ENCODE assay signal across 18 mouse cellular contexts in genomic region chr14:62187360-62187759, GRCm38 (mm10).
A peak's percentile ranks its signal among the peaks of the same experiment; 100 is the strongest.
DNase-seq lines count a peak whose midpoint lies in the region; ATAC-seq and TF ChIP-seq lines count a peak whose summit lies in the region.
"Had no signal": no experiment of that assay in that cellular context is flagged by ENCODE, and none has a peak within 500 bp of the region (broad histone marks: within the 10 kb centered on the region; RNA-seq: fewer than 3 reads in every experiment).

No protein-coding gene starts in this region.

- H3K27ac ChIP-seq in forebrain, postnatal 0 days (ENCODE audit: low read depth, low read length): no peak overlapping the region
- no peak overlapping the region for H3K27ac ChIP-seq in forebrain, embryonic 12.5 days
- 0 out of 2 replicates have a peak overlapping the region, but pooled peaks have one; percentile 29 for H3K27ac ChIP-seq in limb, embryonic 12.5 days
- H3K27ac ChIP-seq in limb, embryonic 10.5 days: no peak overlapping the region
- peak overlapping the region; percentile 57; the same call in 1 of the 2 replicates for H3K27ac ChIP-seq in embryonic facial prominence, embryonic 14.5 days (replicated peaks; ENCODE audit: low read depth, low read length)
- 0 out of 2 replicates have a peak overlapping the region, but pooled peaks have one; percentile 12 for H3K27ac ChIP-seq in limb, embryonic 15.5 days
- H3K27ac ChIP-seq: heart, adult 2 months; hindbrain, embryonic 13.5 days; kidney, postnatal 0 days had no signal

- no peaks in the 10 kb centered on the region for H3K9me3 ChIP-seq in forebrain, postnatal 0 days (ENCODE audit: low read length)
- H3K9me3 ChIP-seq in forebrain, embryonic 12.5 days: no peaks in the 10 kb centered on the region
- no peaks in the 10 kb centered on the region for H3K9me3 ChIP-seq in limb, embryonic 12.5 days
- no peaks in the 10 kb centered on the region for H3K9me3 ChIP-seq in limb, embryonic 10.5 days (replicated peaks)
- H3K9me3 ChIP-seq in embryonic facial prominence, embryonic 14.5 days (ENCODE audit: control insufficient read depth, low read length): no peaks in the 10 kb centered on the region
- H3K9me3 ChIP-seq in limb, embryonic 15.5 days: no peaks in the 10 kb centered on the region
- H3K9me3 ChIP-seq: hindbrain, embryonic 13.5 days had no signal

- TF ChIP-seq CTCF in forebrain, postnatal 0 days (IDR thresholded peaks at IDR 0.05; ENCODE audit: low read depth): no peak

- no peaks in the 10 kb centered on the region for H3K27me3 ChIP-seq in forebrain, postnatal 0 days (ENCODE audit: insufficient read depth, low read length)
- no peaks in the 10 kb centered on the region for H3K27me3 ChIP-seq in forebrain, embryonic 12.5 days
- H3K27me3 ChIP-seq in limb, embryonic 12.5 days: no peaks in the 10 kb centered on the region
- no peaks in the 10 kb centered on the region for H3K27me3 ChIP-seq in limb, embryonic 10.5 days (ENCODE audit: low read depth, poor library complexity, severe bottlenecking)
- H3K27me3 ChIP-seq in embryonic facial prominence, embryonic 14.5 days (replicated peaks; ENCODE audit: control insufficient read depth, insufficient read depth, low read length): no peaks in the 10 kb centered on the region
- H3K27me3 ChIP-seq in limb, embryonic 15.5 days: no peaks in the 10 kb centered on the region

- WGBS in forebrain, postnatal 0 days: 49% methylated on average over 11 of the region's 11 CpGs
- WGBS in forebrain, embryonic 12.5 days: 85% methylated on average over 11 of the region's 11 CpGs
- WGBS in limb, embryonic 12.5 days: 27% methylated on average over 11 of the region's 11 CpGs
- 58% methylated on average over 11 of the region's 11 CpGs for WGBS in limb, embryonic 10.5 days
- WGBS in embryonic facial prominence, embryonic 14.5 days: 46% methylated on average over 11 of the region's 11 CpGs
- WGBS in limb, embryonic 15.5 days: 27% methylated on average over 11 of the region's 11 CpGs

- peak; percentile 62; the same call in 1 of the 2 replicates for ATAC-seq in forebrain, postnatal 0 days
- no peak for ATAC-seq in forebrain, embryonic 12.5 days (ENCODE audit: low FRiP score)
- no peak for ATAC-seq in limb, embryonic 12.5 days (ENCODE audit: insufficient number of reproducible peaks, insufficient read depth, low FRiP score, low TSS enrichment, low read depth)
- no peak for ATAC-seq in embryonic facial prominence, embryonic 14.5 days (ENCODE audit: low read depth)
- no peak for ATAC-seq in limb, embryonic 15.5 days (ENCODE audit: insufficient number of reproducible peaks, low FRiP score, low TSS enrichment, low read depth)
- ATAC-seq: inflammation-experienced regulatory T-cells, adult 6 months; Patski had no signal

- H3K4me2 ChIP-seq in forebrain, postnatal 0 days (ENCODE audit: low read depth): no peak overlapping the region
- no peak overlapping the region for H3K4me2 ChIP-seq in forebrain, embryonic 12.5 days
- H3K4me2 ChIP-seq in limb, embryonic 12.5 days: no peak overlapping the region
- H3K4me2 ChIP-seq in embryonic facial prominence, embryonic 14.5 days (ENCODE audit: low read depth, low read length): no peak overlapping the region
- no peak overlapping the region for H3K4me2 ChIP-seq in limb, embryonic 15.5 days
- H3K4me2 ChIP-seq: hindbrain, embryonic 13.5 days had no signal

- H3K4me3 ChIP-seq in forebrain, postnatal 0 days (ENCODE audit: low read depth, low read length): no peak overlapping the region
- H3K4me3 ChIP-seq in forebrain, embryonic 12.5 days (replicated peaks): no peak overlapping the region
- no peak overlapping the region for H3K4me3 ChIP-seq in limb, embryonic 12.5 days (replicated peaks)
- no peak overlapping the region for H3K4me3 ChIP-seq in limb, embryonic 10.5 days
- no peak overlapping the region for H3K4me3 ChIP-seq in embryonic facial prominence, embryonic 14.5 days (ENCODE audit: low read depth, low read length)
- no peak overlapping the region for H3K4me3 ChIP-seq in limb, embryonic 15.5 days
- H3K4me3 ChIP-seq: heart, adult 2 months; hindbrain, embryonic 13.5 days had no signal

- H3K9ac ChIP-seq in forebrain, postnatal 0 days: no peak overlapping the region
- H3K9ac ChIP-seq in forebrain, embryonic 12.5 days: no peak overlapping the region
- H3K9ac ChIP-seq in limb, embryonic 12.5 days (replicated peaks): no peak overlapping the region
- H3K9ac ChIP-seq in embryonic facial prominence, embryonic 14.5 days (ENCODE audit: low read depth, low read length): no peak overlapping the region
- H3K9ac ChIP-seq in limb, embryonic 15.5 days: no peak overlapping the region
- H3K9ac ChIP-seq: hindbrain, embryonic 13.5 days had no signal

- DNase-seq in forebrain, postnatal 0 days: peak; percentile 57
- DNase-seq in limb, embryonic 10.5 days (ENCODE audit: low spot score): no peak
- DNase-seq in embryonic facial prominence, embryonic 14.5 days (ENCODE audit: low spot score): peak; percentile 60
- no peak for DNase-seq in Muller cell, postnatal 12 days (ENCODE audit: inconsistent ontology term)
- DNase-seq: adrenal gland, postnatal 36 days; cerebellum, adult 11 months; heart, adult 2 months; kidney, adult 2 months; lung, postnatal 36 days; midbrain, embryonic 14.5 days; right cerebral cortex, postnatal 14 days had no signal

- no peaks in the 10 kb centered on the region for H3K36me3 ChIP-seq in forebrain, postnatal 0 days (ENCODE audit: insufficient read depth)
- no peaks in the 10 kb centered on the region for H3K36me3 ChIP-seq in forebrain, embryonic 12.5 days (replicated peaks)
- no peaks in the 10 kb centered on the region for H3K36me3 ChIP-seq in limb, embryonic 12.5 days
- no peaks in the 10 kb centered on the region for H3K36me3 ChIP-seq in limb, embryonic 10.5 days
- no peaks in the 10 kb centered on the region for H3K36me3 ChIP-seq in embryonic facial prominence, embryonic 14.5 days (ENCODE audit: control insufficient read depth, insufficient read depth, low read length)
- H3K36me3 ChIP-seq in limb, embryonic 15.5 days: no peaks in the 10 kb centered on the region
- H3K36me3 ChIP-seq: hindbrain, embryonic 13.5 days had no signal

- peaks cover 8% of the 10 kb centered on the region for H3K4me1 ChIP-seq in forebrain, postnatal 0 days (ENCODE audit: insufficient read depth)
- no peaks in the 10 kb centered on the region for H3K4me1 ChIP-seq in forebrain, embryonic 12.5 days
- H3K4me1 ChIP-seq in limb, embryonic 12.5 days (replicated peaks): peaks cover 24% of the 10 kb centered on the region
- peaks cover 14% of the 10 kb centered on the region for H3K4me1 ChIP-seq in limb, embryonic 10.5 days
- H3K4me1 ChIP-seq in embryonic facial prominence, embryonic 14.5 days (ENCODE audit: control insufficient read depth, insufficient read depth, low read length): peaks cover 8% of the 10 kb centered on the region; the same call in 1 of the 2 replicates
- H3K4me1 ChIP-seq in limb, embryonic 15.5 days: peaks cover 19% of the 10 kb centered on the region; the same call in 1 of the 2 replicates
- H3K4me1 ChIP-seq: hindbrain, embryonic 13.5 days had no signal

Comparison
In these comparisons a context has a peak if more than half of its experiments do, and no peak if none do; other contexts are left out.
1. H3K27ac ChIP-seq: peak in limb, embryonic 12.5 days (single experiment), embryonic facial prominence, embryonic 14.5 days (single experiment) and limb, embryonic 15.5 days (single experiment); none in forebrain, postnatal 0 days (single experiment), forebrain, embryonic 12.5 days (single experiment) and limb, embryonic 10.5 days (single experiment).
2. DNase-seq: peak in forebrain, postnatal 0 days (single experiment) and embryonic facial prominence, embryonic 14.5 days (single experiment); none in limb, embryonic 10.5 days (single experiment) and Muller cell, postnatal 12 days (single experiment).